Mouse (Mus musculus) forebrain, embryonic 11.5 days (tissue): ENCODE results near the gene Zswim8. TPM values are rescaled to one million over a fixed set of nuclear protein-coding genes. Genes with fewer than 3 reads are reported as not detected.

Experiments used
- ATAC-seq: fragments of 200-750 bp; cut with Nextera tagmentation; replicated peaks from 2 replicates; pipeline ENCODE4 v1.8.0; 2017; ENCODE audit warnings: moderate TSS enrichment; ENCODE audit not compliant: low FRiP score
- DNase-seq: peaks from one replicate; pipeline ENCODE4 v3.0.0-alpha.2; 2017; ENCODE audit warnings: low spot score
- H3K27ac ChIP-seq: fragments of 300-500 bp; sonication (generic); 2 replicates; pipeline ENCODE4 v1.5.1; 2014; ENCODE audit warnings: low read depth, low read length
- H3K27me3 ChIP-seq: fragments of 300-500 bp; sonication (generic); 2 replicates; pipeline ENCODE4 v1.6.1; 2014; ENCODE audit warnings: mild to moderate bottlenecking, low read length, mixed read lengths; ENCODE audit not compliant: control insufficient read depth, insufficient read depth
- H3K36me3 ChIP-seq: fragments of 300-500 bp; sonication (generic); 2 replicates; pipeline ENCODE4 v1.6.1; 2014; ENCODE audit warnings: mild to moderate bottlenecking, low read length, moderate library complexity, mixed read lengths; ENCODE audit not compliant: control insufficient read depth, insufficient read depth
- H3K4me1 ChIP-seq: fragments of 300-500 bp; sonication (generic); replicated peaks from 2 replicates; pipeline ENCODE4 v1.6.1; 2014; ENCODE audit warnings: low read length, mixed read lengths; ENCODE audit not compliant: control insufficient read depth, insufficient read depth
- H3K4me2 ChIP-seq: fragments of 300-500 bp; sonication (generic); 2 replicates; pipeline ENCODE4 v1.6.1; 2014; ENCODE audit warnings: low read depth, mild to moderate bottlenecking, low read length, moderate library complexity, mixed read lengths; ENCODE audit not compliant: severe bottlenecking
- H3K4me3 ChIP-seq: fragments of 300-500 bp; sonication (generic); 2 replicates; pipeline ENCODE4 v1.5.1; 2014; ENCODE audit warnings: low read depth, low read length
- H3K9ac ChIP-seq: fragments of 300-500 bp; sonication (generic); 2 replicates; pipeline ENCODE4 v1.6.1; 2014; ENCODE audit warnings: low read length
- H3K9me3 ChIP-seq: fragments of 300-500 bp; sonication (generic); 2 replicates; pipeline ENCODE4 v1.6.1; 2016; ENCODE audit warnings: low read length, mixed read lengths; ENCODE audit not compliant: control insufficient read depth
- WGBS: fragments of 180-500 bp; shearing (Covaris S2); extraction: QIAGEN DNeasy Blood & Tissue Kit; methylation state at CpG from one replicate; pipeline ENCODE4 v1.1.7; 2014; 5-methylcytosine and 5-hydroxymethylcytosine counted together
- polyA plus RNA-seq: library from polyadenylated mRNA; unstranded; fragments of >200 nt; fragmentation: Nextera tagmentation; extraction: Ambion mirVana; gene quantifications from 2 replicates; pipeline ENCODE4 v1.2.1, GENCODE M21; 2014

Gene Zswim8
- polyA plus RNA-seq, 1 experiment from 2014 or later, result 37.3 TPM

DNA sequence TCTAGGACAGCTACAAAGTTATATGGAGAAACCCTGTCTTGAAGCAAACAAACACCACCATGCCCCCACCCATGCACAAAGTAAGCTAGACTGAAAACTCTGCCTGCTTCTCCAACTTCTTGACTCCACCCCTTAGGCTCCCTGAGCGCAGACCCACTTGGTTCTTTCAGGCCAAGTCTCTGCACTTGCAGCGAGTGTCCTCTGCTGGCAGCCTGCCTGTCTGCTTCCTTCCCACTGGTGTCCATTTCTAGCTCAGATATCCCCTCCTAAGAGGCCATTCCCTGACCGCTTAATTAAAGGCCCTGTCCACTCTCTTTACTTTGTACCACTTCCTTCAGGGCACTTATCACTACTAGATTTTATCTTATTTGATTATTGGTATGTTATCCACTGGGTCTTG lies 36.3 kb downstream of the Zswim8 start:
- H3K4me2 ChIP-seq, result no peak overlapping the region
- H3K4me3 ChIP-seq, result no peak overlapping the region
- WGBS, result 87% methylated on average over 3 of the region's 3 CpGs
- no peaks in the 10 kb centered on the region for H3K9me3 ChIP-seq
- H3K9ac ChIP-seq, result no peak overlapping the region
- DNase-seq, result no peak
- ATAC-seq, result no peak
- no peak overlapping the region for H3K27ac ChIP-seq
- H3K27me3 ChIP-seq, result no peaks in the 10 kb centered on the region
- H3K4me1 ChIP-seq, result no peaks in the 10 kb centered on the region
- H3K36me3 ChIP-seq, result no peaks in the 10 kb centered on the region; the same call in 1 of the 2 replicates

DNA sequence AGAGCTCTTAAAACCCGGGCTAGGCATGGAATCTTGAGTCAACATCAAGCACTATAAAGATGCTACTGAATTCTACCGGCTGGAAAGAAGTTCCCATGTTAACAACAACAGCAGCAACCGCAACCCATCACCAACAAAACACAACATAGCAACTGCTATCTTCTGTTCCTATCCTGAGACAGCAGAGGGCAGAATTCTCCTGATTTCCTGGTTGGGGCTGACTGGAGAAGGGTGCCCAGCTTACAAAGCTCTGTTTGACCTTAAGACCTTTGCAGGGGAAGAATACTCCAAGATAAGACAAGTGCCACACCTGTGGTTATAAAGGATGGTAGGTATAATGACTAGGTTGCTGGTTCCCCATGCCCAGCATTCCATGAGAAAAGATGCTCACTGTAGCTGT lies 39.6 kb downstream of the Zswim8 start:
- H3K27me3 ChIP-seq, result no peaks in the 10 kb centered on the region
- H3K36me3 ChIP-seq, result no peaks in the 10 kb centered on the region; the same call in 1 of the 2 replicates
- no peak for DNase-seq
- no peaks in the 10 kb centered on the region for H3K4me1 ChIP-seq
- no peak overlapping the region for H3K4me3 ChIP-seq
- no peak for ATAC-seq
- H3K27ac ChIP-seq, result no peak overlapping the region
- no peak overlapping the region for H3K9ac ChIP-seq
- no peak overlapping the region for H3K4me2 ChIP-seq
- WGBS, result 88% methylated on average over 3 of the region's 3 CpGs
- no peaks in the 10 kb centered on the region for H3K9me3 ChIP-seq

DNA sequence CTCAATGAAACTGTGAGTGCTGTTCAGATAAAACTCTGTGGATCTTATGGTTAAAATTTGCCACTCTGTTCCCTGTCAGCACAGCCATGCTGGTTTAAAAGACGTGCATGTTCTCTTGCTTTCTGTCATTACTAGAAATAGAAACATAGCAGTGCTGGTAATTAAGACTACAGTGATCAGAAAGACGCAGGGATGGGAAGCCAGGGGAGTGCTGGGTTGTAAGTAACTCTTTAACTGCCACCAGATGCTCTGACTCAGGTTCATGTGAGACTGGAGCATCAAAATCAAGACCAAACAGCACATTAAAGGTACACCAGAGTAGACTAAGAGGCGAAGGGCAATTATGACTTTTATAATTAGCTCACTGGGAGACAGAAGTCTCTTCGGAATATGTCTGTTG lies 41.0 kb downstream of the Zswim8 start:
- Histone ChIP-seq H3K4me2 (no peak overlapping the region), H3K4me3 (no peak overlapping the region), H3K27ac (no peak overlapping the region), H3K9ac (no peak overlapping the region), H3K4me1 (no peaks in the 10 kb centered on the region), H3K36me3 (no peaks in the 10 kb centered on the region; the same call in 1 of the 2 replicates), H3K9me3 (no peaks in the 10 kb centered on the region), H3K27me3 (no peaks in the 10 kb centered on the region)
- ATAC-seq (no peak), DNase-seq (no peak)
- WGBS, result 88% methylated on average over 4 of the region's 4 CpGs

DNA sequence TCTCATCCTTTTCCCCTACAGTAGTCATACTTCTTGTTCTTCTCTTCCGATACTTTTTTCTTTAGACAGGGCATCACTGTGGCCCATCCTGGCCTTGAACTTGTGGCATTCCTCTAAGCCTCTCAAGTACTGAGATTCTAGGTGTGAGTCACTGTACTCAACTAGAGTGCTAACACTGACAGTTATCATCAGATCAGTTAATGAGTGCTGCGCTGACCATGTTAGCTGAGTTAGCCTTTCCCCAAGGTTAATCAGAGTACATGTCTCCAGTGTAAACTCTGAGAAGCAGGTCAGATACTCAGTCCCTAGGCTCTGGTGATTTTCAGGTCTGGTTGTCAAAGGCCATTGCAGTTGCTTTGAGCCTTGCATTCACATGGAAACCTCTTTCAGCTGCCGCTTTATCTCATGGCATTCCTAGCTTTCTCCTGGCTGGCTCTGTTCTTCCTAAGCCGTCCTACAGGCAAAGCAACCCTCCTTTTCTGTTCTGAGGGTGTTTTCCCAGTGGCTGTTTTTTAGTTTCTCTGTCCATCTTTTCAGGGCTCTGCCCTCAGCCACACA lies 42.2 kb downstream of the Zswim8 start:
- 88% methylated on average over 4 of the region's 4 CpGs for WGBS

DNA sequence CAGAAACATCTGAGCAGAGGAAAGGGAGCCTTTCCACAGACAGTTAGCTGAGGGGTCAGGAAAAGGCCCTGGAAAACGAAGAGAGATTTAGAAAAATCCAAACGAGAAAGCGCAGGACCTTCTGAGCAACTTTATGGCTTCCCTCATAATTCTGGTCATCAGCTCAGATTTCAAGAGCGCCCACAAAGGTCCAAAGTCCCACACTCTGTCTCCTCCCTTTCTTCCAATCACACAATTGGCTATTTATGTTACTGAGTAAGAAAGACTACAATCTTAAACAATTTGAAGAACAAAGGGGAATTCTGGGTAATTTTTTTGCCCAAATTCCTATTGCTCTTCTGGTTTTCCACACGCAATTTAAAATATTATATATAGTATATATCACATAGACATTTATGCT lies 43.2 kb downstream of the Zswim8 start:
- no peaks in the 10 kb centered on the region for H3K9me3 ChIP-seq
- H3K27me3 ChIP-seq, result no peaks in the 10 kb centered on the region
- DNase-seq, result no peak
- 92% methylated on average over 5 of the region's 5 CpGs for WGBS
- H3K27ac ChIP-seq, result no peak overlapping the region
- H3K9ac ChIP-seq, result no peak overlapping the region
- no peak overlapping the region for H3K4me3 ChIP-seq
- no peak for ATAC-seq
- H3K36me3 ChIP-seq, result no peaks in the 10 kb centered on the region
- H3K4me2 ChIP-seq, result no peak overlapping the region
- no peaks in the 10 kb centered on the region for H3K4me1 ChIP-seq

More for the DNA sequence above, 42.2 kb downstream of the Zswim8 start:
- no peak overlapping the region for H3K4me3 ChIP-seq
- H3K9me3 ChIP-seq, result no peaks in the 10 kb centered on the region
- no peak overlapping the region for H3K4me2 ChIP-seq
- H3K4me1 ChIP-seq, result no peaks in the 10 kb centered on the region
- no peak for ATAC-seq
- no peaks in the 10 kb centered on the region for H3K27me3 ChIP-seq
- H3K9ac ChIP-seq, result no peak overlapping the region
- H3K27ac ChIP-seq, result no peak overlapping the region
- DNase-seq, result no peak
- no peaks in the 10 kb centered on the region for H3K36me3 ChIP-seq

DNA sequence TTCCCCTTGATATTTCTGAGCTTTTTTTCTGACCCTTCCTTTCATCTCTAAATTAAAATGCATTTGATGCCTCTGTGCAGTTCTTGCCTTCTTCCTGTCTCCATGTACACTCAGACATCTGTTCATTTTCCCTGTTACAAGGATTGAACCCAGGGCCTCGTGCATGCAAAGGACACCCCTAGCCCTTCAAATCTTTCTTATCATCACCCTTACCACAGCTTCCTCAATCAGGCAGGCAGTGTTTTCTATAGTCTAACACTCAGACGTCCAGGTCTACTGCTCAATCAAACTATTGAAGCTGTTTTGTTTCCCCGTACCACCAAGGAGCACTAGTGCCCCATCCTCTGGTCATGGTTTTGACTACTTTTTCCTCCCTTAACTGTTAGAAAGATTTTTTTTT lies 46.4 kb downstream of the Zswim8 start:
- WGBS, result 86% methylated on average over 3 of the region's 3 CpGs
- H3K4me2 ChIP-seq, result no peak overlapping the region
- no peak overlapping the region for H3K9ac ChIP-seq
- H3K9me3 ChIP-seq, result no peaks in the 10 kb centered on the region
- H3K36me3 ChIP-seq, result peaks cover under 1% of the 10 kb centered on the region; the same call in 1 of the 2 replicates
- H3K27ac ChIP-seq, result no peak overlapping the region
- no peaks in the 10 kb centered on the region for H3K4me1 ChIP-seq
- ATAC-seq, result no peak
- no peak for DNase-seq
- no peaks in the 10 kb centered on the region for H3K27me3 ChIP-seq
- no peak overlapping the region for H3K4me3 ChIP-seq

DNA sequence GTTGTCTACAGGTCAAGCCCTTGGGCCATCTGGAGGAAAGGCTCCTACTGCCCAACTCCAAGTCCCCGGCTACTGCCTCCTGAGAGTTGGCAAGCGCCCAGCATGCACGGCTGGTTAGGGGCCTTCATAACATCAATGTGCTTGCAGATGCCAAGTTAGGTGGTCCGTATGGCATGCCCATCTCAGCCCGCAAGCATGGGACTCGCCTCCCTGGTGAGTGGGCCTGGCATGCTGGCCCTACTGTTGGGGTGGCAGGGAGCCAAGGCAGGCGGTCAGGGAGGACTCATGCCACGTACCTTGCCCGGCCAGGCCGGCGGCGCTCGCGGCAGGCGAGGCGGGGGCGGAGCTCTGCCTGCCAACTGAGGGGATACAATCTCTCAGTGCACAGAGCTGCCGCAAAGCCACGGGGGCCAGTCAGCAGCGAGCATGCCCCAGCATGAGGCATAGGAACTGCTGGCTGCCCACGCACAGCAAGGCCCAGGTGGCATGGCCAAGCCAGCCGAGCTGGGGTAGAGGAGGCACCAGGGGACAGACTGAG lies 50.1 kb downstream of the Zswim8 start:
- Histone ChIP-seq H3K9ac (no peak overlapping the region), H3K4me1 (no peaks in the 10 kb centered on the region), H3K36me3 (peaks cover 3% of the 10 kb centered on the region; the same call in 1 of the 2 replicates), H3K9me3 (no peaks in the 10 kb centered on the region), H3K4me3 (no peak overlapping the region), H3K4me2 (no peak overlapping the region), H3K27me3 (no peaks in the 10 kb centered on the region), H3K27ac (no peak overlapping the region)
- no peak for ATAC-seq
- WGBS, result 94% methylated on average over 22 of the region's 22 CpGs
- no peak for DNase-seq

DNA sequence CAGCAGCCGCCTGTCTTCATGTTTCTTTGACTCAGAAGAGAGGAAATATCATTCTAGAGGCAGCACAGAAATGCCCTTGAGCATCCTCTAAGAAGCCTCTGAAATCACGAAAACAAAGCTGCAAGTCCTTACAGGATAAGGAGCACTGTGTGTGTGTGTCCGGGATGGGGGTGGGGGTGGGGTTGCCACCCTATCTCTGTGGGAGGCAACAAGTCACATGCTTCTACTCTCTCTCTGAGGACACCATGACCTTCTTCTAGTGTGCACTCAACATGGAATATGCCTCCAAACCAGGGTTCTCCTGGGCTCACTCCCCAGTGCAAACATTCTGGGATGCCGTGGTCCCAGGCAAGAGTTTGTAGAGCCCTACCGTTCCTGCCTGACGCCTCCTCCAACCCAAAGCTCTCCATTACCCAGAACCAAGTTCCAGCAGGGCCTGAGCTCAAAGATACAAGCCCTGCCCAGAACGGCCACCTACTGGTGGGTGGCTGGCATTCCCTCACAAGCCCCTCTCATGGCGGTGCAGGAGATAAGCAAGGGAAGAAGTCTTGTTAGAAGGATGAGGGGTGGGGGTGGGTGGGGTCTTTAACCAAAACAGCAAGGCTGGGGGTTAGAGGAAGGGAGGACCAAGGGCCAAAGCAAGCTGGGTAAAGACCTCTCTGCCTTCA lies 51.5 kb downstream of the Zswim8 start:
- peaks cover 3% of the 10 kb centered on the region for H3K36me3 ChIP-seq
- H3K4me2 ChIP-seq, result no peak overlapping the region
- H3K9ac ChIP-seq, result no peak overlapping the region
- DNase-seq (no peak), ATAC-seq (no peak)
- no peaks in the 10 kb centered on the region for H3K27me3 ChIP-seq
- no peak overlapping the region for H3K4me3 ChIP-seq
- no peaks in the 10 kb centered on the region for H3K4me1 ChIP-seq
- no peaks in the 10 kb centered on the region for H3K9me3 ChIP-seq
- 78% methylated on average over 8 of the region's 8 CpGs for WGBS
- H3K27ac ChIP-seq, result no peak overlapping the region

DNA sequence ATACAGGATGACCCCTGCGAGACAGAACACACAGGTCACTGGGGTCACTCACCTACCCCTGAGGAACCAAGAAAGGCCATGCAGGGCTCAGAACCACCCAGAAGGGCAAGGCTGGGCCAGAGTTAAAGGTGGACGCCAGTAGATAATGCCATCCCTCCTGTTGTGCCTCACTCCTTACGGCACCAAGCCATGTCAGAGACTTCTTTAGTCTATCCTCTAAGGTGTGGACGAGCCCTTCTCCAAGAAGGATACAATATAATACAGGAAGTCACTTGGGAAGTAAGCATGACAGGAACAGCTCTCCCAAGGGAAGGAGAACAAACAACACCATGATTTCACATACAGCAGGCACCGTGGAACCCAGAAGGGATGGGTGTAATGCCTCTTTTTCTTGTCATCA lies 57.6 kb downstream of the Zswim8 start:
- ATAC-seq (no peak), DNase-seq (no peak)
- Histone ChIP-seq H3K27ac (no peak overlapping the region), H3K36me3 (no peaks in the 10 kb centered on the region; the same call in none of the 2 replicates), H3K9me3 (no peaks in the 10 kb centered on the region), H3K27me3 (no peaks in the 10 kb centered on the region), H3K4me2 (no peak overlapping the region), H3K9ac (no peak overlapping the region), H3K4me1 (no peaks in the 10 kb centered on the region), H3K4me3 (no peak overlapping the region)
- WGBS, result 85% methylated on average over 5 of the region's 5 CpGs
